Comparison of ENCODE assay signal across 8 mouse cellular contexts in the genomic region with DNA sequence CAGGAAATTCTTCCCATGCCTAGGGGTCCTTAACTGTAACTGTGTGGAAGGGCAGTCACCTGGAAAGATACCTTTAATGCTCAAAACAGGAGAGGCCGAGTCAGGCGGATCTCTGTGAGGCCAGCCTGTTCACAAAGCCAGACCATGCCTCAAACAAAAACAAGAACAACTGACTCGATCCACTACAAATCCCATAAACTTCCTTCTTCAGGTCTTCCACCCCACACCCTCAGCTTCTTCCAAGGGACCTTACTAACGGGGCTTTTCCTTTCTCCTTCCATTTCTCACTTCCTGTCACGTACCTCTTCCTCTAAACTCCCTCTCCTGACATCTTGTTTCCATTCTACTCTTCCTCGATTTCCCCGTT. TPM values are rescaled to one million over a fixed set of nuclear protein-coding genes. Genes with fewer than 3 reads are reported as not detected.
A peak's percentile ranks its signal among the peaks of the same experiment; 100 is the strongest.
DNase-seq lines count a peak whose midpoint lies in the region; ATAC-seq and TF ChIP-seq lines count a peak whose summit lies in the region.

No protein-coding gene starts in this region.

- no peaks in the 10 kb centered on the region for H3K9me3 ChIP-seq in heart, embryonic 11.5 days (replicated peaks; ENCODE audit: control insufficient read depth, low read length)
- H3K9me3 ChIP-seq in ES-Bruce4 (replicated peaks; ENCODE audit: control insufficient read depth, insufficient read depth, low read length, poor library complexity, severe bottlenecking) = no peaks in the 10 kb centered on the region
- no peaks in the 10 kb centered on the region for H3K9me3 ChIP-seq in forebrain, embryonic 15.5 days
- H3K9me3 ChIP-seq in liver, embryonic 16.5 days (replicated peaks; ENCODE audit: control insufficient read depth, low read length) = no peaks in the 10 kb centered on the region

- peak overlapping the region; percentile 71 for H3K4me3 ChIP-seq in heart, embryonic 11.5 days (ENCODE audit: low read depth, low read length)
- peak overlapping the region; percentile 76 for H3K4me3 ChIP-seq in ES-Bruce4 (ENCODE audit: low read depth, low read length)
- peak overlapping the region; percentile 79 for H3K4me3 ChIP-seq in forebrain, embryonic 15.5 days
- H3K4me3 ChIP-seq in liver, embryonic 16.5 days (ENCODE audit: low read depth, low read length) = peak overlapping the region; percentile 95

- no peak for ATAC-seq in heart, embryonic 11.5 days (replicated peaks; ENCODE audit: insufficient number of reproducible peaks, low FRiP score, low TSS enrichment)
- ATAC-seq in forebrain, embryonic 15.5 days (replicated peaks) = no peak
- no peak for ATAC-seq in liver, embryonic 16.5 days (ENCODE audit: low read depth)
- ATAC-seq in megakaryocyte-erythroid progenitor cell, adult 5-6 weeks (replicated peaks; ENCODE audit: low FRiP score, low TSS enrichment, poor library complexity, severe bottlenecking) = no peak

- peak overlapping the region; percentile 76 for H3K9ac ChIP-seq in heart, embryonic 11.5 days (ENCODE audit: low read depth, low read length)
- peak overlapping the region; percentile 74 for H3K9ac ChIP-seq in ES-Bruce4 (ENCODE audit: low read depth, poor library complexity, severe bottlenecking)
- peak overlapping the region; percentile 69 for H3K9ac ChIP-seq in forebrain, embryonic 15.5 days (replicated peaks)
- H3K9ac ChIP-seq in liver, embryonic 16.5 days (ENCODE audit: low read depth, low read length) = peak overlapping the region; percentile 90

- 20% methylated on average over 7 of the region's 7 CpGs for WGBS in heart, embryonic 11.5 days (ENCODE audit: insufficient replicate concordance)
- 15% methylated on average over 7 of the region's 7 CpGs for WGBS in forebrain, embryonic 15.5 days
- 14% methylated on average over 7 of the region's 7 CpGs for WGBS in liver, embryonic 16.5 days (ENCODE audit: insufficient replicate concordance)

- H3K27ac ChIP-seq in heart, embryonic 11.5 days (ENCODE audit: low read depth, low read length) = peak overlapping the region; percentile 95
- peak overlapping the region; percentile 61 for H3K27ac ChIP-seq in ES-Bruce4 (ENCODE audit: insufficient read depth, low read length)
- H3K27ac ChIP-seq in forebrain, embryonic 15.5 days (replicated peaks) = peak overlapping the region; percentile 97
- H3K27ac ChIP-seq in liver, embryonic 16.5 days (ENCODE audit: low read length) = peak overlapping the region; percentile 96

- H3K27me3 ChIP-seq in heart, embryonic 11.5 days (ENCODE audit: control insufficient read depth, insufficient read depth, low read length) = no peaks in the 10 kb centered on the region
- no peaks in the 10 kb centered on the region for H3K27me3 ChIP-seq in ES-Bruce4 (ENCODE audit: control insufficient read depth, insufficient read depth, low read length, poor library complexity, severe bottlenecking)
- H3K27me3 ChIP-seq in forebrain, embryonic 15.5 days = no peaks in the 10 kb centered on the region
- no peaks in the 10 kb centered on the region; the same call in 1 of the 2 replicates for H3K27me3 ChIP-seq in liver, embryonic 16.5 days (ENCODE audit: control insufficient read depth, insufficient read depth, low read depth, low read length)

- intact Hi-C loops in heart, postnatal 14 days (cut with DNase I) = loop anchor here (5.0 kb wide), 1 partner anchor 189 kb away; no protein-coding TSS in a partner anchor

- TF ChIP-seq POLR2A in ES-Bruce4 (IDR thresholded peaks at IDR 0.05; ENCODE audit: insufficient read depth, low read length) = no peak

- TF ChIP-seq EP300 in ES-Bruce4 (IDR thresholded peaks at IDR 0.05; ENCODE audit: insufficient read depth, low read depth, low read length) = no peak

- no peak for DNase-seq in heart, postnatal 14 days
- DNase-seq in right cerebral cortex, adult 18-20 months = no peak
- DNase-seq in left cerebral cortex, adult 18-20 months (ENCODE audit: low spot score in 2 of 2) = no peak

- no peak for TF ChIP-seq CTCF in ES-Bruce4 (IDR thresholded peaks at IDR 0.05; ENCODE audit: low read depth, low read length)

- peak overlapping the region; percentile 80 for H3K4me2 ChIP-seq in heart, embryonic 11.5 days
- peak overlapping the region; percentile 71 for H3K4me2 ChIP-seq in forebrain, embryonic 15.5 days (replicated peaks)
- H3K4me2 ChIP-seq in liver, embryonic 16.5 days (ENCODE audit: low read depth, low read length) = peak overlapping the region; percentile 81

- H3K4me1 ChIP-seq in heart, embryonic 11.5 days (ENCODE audit: control insufficient read depth, insufficient read depth, low read length) = peaks cover 26% of the 10 kb centered on the region
- peaks cover 2% of the 10 kb centered on the region for H3K4me1 ChIP-seq in ES-Bruce4 (ENCODE audit: control insufficient read depth, insufficient read depth, low read length)
- peaks cover 53% of the 10 kb centered on the region for H3K4me1 ChIP-seq in forebrain, embryonic 15.5 days
- peaks cover 52% of the 10 kb centered on the region for H3K4me1 ChIP-seq in liver, embryonic 16.5 days (ENCODE audit: control insufficient read depth, low read depth, low read length)

- peaks cover 17% of the 10 kb centered on the region for H3K36me3 ChIP-seq in heart, embryonic 11.5 days (ENCODE audit: control insufficient read depth, insufficient read depth, low read length)
- peaks cover 15% of the 10 kb centered on the region; the same call in 1 of the 2 replicates for H3K36me3 ChIP-seq in ES-Bruce4 (ENCODE audit: control insufficient read depth, insufficient read depth, low read length, poor library complexity, severe bottlenecking)
- H3K36me3 ChIP-seq in forebrain, embryonic 15.5 days = peaks cover 20% of the 10 kb centered on the region
- peaks cover 19% of the 10 kb centered on the region for H3K36me3 ChIP-seq in liver, embryonic 16.5 days (ENCODE audit: control insufficient read depth, insufficient read depth)

RNA-seq across cellular contexts. Expression of a gene that starts 3.9 kb away (rescaled TPM):
- polyA plus RNA-seq in heart, embryonic 11.5 days (2014; fragmentation: Nextera tagmentation; extraction: Ambion mirVana) = 14.9 and 15.7 TPM in 2 replicates
- total RNA-seq in heart, postnatal 14 days (2021) = 10 to 100 TPM; 10.5 to 11.2 TPM
- 13.5 and 14.8 TPM in 2 replicates for polyA plus RNA-seq in ES-Bruce4 (2011; ENCODE audit: insufficient read depth, insufficient read length, low read depth, missing spikeins)
- 35.8 and 40.8 TPM in 2 replicates for polyA plus RNA-seq in forebrain, embryonic 15.5 days (2015; fragmentation: Nextera tagmentation; extraction: Ambion mirVana)
- 8.1 and 10.4 TPM in 2 replicates for polyA plus RNA-seq in liver, embryonic 16.5 days (2015; fragmentation: Nextera tagmentation; extraction: Ambion mirVana)
- total RNA-seq in left cerebral cortex, adult 18-20 months (2021) = 10 to 100 TPM; 34.9 TPM
- 12.0 and 18.6 TPM in 2 replicates for total RNA-seq in megakaryocyte-erythroid progenitor cell, adult 5-6 weeks (2014; fragmentation: Nextera tagmentation)
- 3.7 and 6.9 TPM in 2 replicates for total RNA-seq in megakaryocyte-erythroid progenitor cell, adult 5-6 weeks (2017)

RNA-seq across cellular contexts. Expression of a gene that starts 4.1 kb away (rescaled TPM):
- polyA plus RNA-seq in heart, embryonic 11.5 days (2014; fragmentation: Nextera tagmentation; extraction: Ambion mirVana) = 5.7 and 8.1 TPM in 2 replicates
- 1 to 10 TPM; 5.8 to 7.6 TPM for total RNA-seq in heart, postnatal 14 days (2021)
- polyA plus RNA-seq in ES-Bruce4 (2011; ENCODE audit: insufficient read depth, insufficient read length, low read depth, missing spikeins) = 31.5 and 40.0 TPM in 2 replicates
- polyA plus RNA-seq in forebrain, embryonic 15.5 days (2015; fragmentation: Nextera tagmentation; extraction: Ambion mirVana) = 15.9 and 17.1 TPM in 2 replicates
- 0.76 and 0.92 TPM in 2 replicates for polyA plus RNA-seq in liver, embryonic 16.5 days (2015; fragmentation: Nextera tagmentation; extraction: Ambion mirVana)
- 100 to 1,000 TPM; 176 TPM for total RNA-seq in left cerebral cortex, adult 18-20 months (2021)
- total RNA-seq in megakaryocyte-erythroid progenitor cell, adult 5-6 weeks (2014; fragmentation: Nextera tagmentation) = 20.9 and 31.7 TPM in 2 replicates
- 0.23 and 6.4 TPM in 2 replicates for total RNA-seq in megakaryocyte-erythroid progenitor cell, adult 5-6 weeks (2017)
